Mouse (Mus musculus) heart, postnatal 0 days (tissue): ENCODE measurements around the gene Rab5if. TPM values are rescaled to one million over a fixed set of nuclear protein-coding genes. Genes with fewer than 3 reads are reported as not detected.
"Not testable (repeated sequence)": the region's sequence is repeated elsewhere in the genome, so short reads cannot be mapped to it uniquely, and the experiment has no call there.

Source experiments
- ATAC-seq: fragments of 200-750 bp; cut with Nextera tagmentation; 2 replicates; pipeline ENCODE4 v1.8.0; 2017; ENCODE audit warnings: low read depth, moderate number of reproducible peaks, moderate library complexity; ENCODE audit not compliant: insufficient read depth
- DNase-seq: peaks from one replicate; pipeline ENCODE4 v3.0.0-alpha.2; 2016; ENCODE audit warnings: low spot score
- H3K27ac ChIP-seq: fragments of 300-500 bp; sonication (generic); 2 replicates; pipeline ENCODE4 v1.5.1; 2014; ENCODE audit warnings: low read depth, mild to moderate bottlenecking
- H3K27me3 ChIP-seq: fragments of 300-500 bp; sonication (generic); 2 replicates; pipeline ENCODE4 v1.6.1; 2014; ENCODE audit warnings: low read length, mixed read lengths; ENCODE audit not compliant: control insufficient read depth, insufficient read depth
- H3K36me3 ChIP-seq: fragments of 300-500 bp; sonication (generic); replicated peaks from 2 replicates; pipeline ENCODE4 v1.6.1; 2014; ENCODE audit warnings: low read length, mixed read lengths; ENCODE audit not compliant: control insufficient read depth, insufficient read depth
- H3K4me1 ChIP-seq: fragments of 300-500 bp; sonication (generic); 2 replicates; pipeline ENCODE4 v1.6.1; 2014; ENCODE audit warnings: antibody characterized with exemption; ENCODE audit not compliant: control insufficient read depth, insufficient read depth
- H3K4me2 ChIP-seq: fragments of 300-500 bp; sonication (generic); 2 replicates; pipeline ENCODE4 v1.6.1; 2014; ENCODE audit warnings: low read depth, mild to moderate bottlenecking, low read length, moderate library complexity
- H3K4me3 ChIP-seq: fragments of 300-500 bp; sonication (generic); 2 replicates; pipeline ENCODE4 v1.5.1; 2014; ENCODE audit warnings: low read depth, low read length
- H3K9ac ChIP-seq: fragments of 300-500 bp; sonication (generic); replicated peaks from 2 replicates; pipeline ENCODE4 v1.6.1; 2014; ENCODE audit warnings: low read depth, low read length, mixed read lengths
- H3K9me3 ChIP-seq: fragments of 300-500 bp; sonication (generic); replicated peaks from 2 replicates; pipeline ENCODE4 v1.6.1; 2016; ENCODE audit warnings: low read length; ENCODE audit not compliant: control insufficient read depth
- CTCF ChIP-seq: IDR thresholded peaks from 2 replicates; pipeline ENCODE4 v1.5.1; 2016; ENCODE audit warnings: antibody characterized with exemption, control low read depth, low read depth
- EP300 ChIP-seq: IDR thresholded peaks from 2 replicates; pipeline ENCODE4 v1.6.1; 2016; ENCODE audit warnings: antibody characterized with exemption, low read depth
- WGBS: fragments of 180-500 bp; shearing (Covaris S2); extraction: QIAGEN DNeasy Blood & Tissue Kit; methylation state at CpG from one replicate; pipeline ENCODE4 v1.1.7; 2014; 5-methylcytosine and 5-hydroxymethylcytosine counted together
- polyA plus RNA-seq: library from polyadenylated mRNA; unstranded; fragments of >200 nt; fragmentation: Nextera tagmentation; extraction: Ambion mirVana; gene quantifications from 2 replicates; pipeline ENCODE4 v1.2.1, GENCODE M21; 2015
- total RNA-seq: library from RNA; depleted of rRNA; stranded (reverse); fragments of >200 nt; gene quantifications from 2 replicates; pipeline ENCODE4 v1.2.3, GENCODE M21; 2014; ENCODE audit warnings: low replicate concordance

Gene Rab5if
- total and polyA plus RNA-seq, 2 experiments from 2014 or later: 155 to 186 TPM

DNA sequence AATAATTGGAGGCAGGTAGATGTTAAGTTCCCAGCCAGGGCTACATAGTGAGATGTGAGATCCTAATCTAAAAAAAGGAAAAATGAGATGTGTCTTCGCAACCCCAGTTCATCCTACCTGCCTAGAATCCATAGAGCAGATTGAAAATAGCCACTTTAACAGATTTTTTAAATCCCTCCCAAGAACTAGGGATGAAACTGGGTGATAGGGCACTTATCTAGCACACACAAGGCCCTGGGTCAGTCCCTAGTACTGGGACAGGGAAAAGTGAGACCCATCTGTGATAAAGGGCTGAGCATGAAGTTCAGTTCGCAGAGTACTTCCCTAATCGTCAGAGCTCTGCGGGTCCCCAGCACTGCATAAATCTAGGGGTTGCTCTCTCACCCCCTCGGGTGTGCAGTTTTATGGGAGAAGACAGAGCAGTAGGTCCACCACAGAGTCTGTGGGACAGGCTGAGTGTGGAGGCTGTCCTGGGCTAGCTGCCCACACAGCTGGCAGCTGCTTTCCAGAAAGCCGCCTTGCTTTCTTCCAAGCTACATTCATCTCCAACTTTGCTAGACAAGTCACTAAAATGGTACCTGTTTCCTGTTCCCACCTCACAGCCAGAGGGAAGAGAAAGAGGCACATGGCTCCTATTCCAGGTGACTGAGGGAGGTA is 14.3 kb upstream of the Rab5if start:
- DNase-seq (no peak), ATAC-seq (no peak)
- 0 out of 2 replicates have a peak, but pooled peaks cover 2% of the 10 kb centered on the region for H3K4me1 ChIP-seq
- 72% methylated on average over 6 of the region's 6 CpGs for whole genome bisulfite sequencing
- no peak overlapping the region for H3K9ac ChIP-seq
- no peaks in the 10 kb centered on the region for H3K9me3 ChIP-seq
- H3K4me3 ChIP-seq: no peak overlapping the region
- H3K36me3 ChIP-seq: peaks cover 52% of the 10 kb centered on the region
- H3K27me3 ChIP-seq: no peaks in the 10 kb centered on the region
- no peak overlapping the region for H3K4me2 ChIP-seq
- no peak for TF ChIP-seq CTCF
- no peak for TF ChIP-seq EP300
- H3K27ac ChIP-seq: no peak overlapping the region

DNA sequence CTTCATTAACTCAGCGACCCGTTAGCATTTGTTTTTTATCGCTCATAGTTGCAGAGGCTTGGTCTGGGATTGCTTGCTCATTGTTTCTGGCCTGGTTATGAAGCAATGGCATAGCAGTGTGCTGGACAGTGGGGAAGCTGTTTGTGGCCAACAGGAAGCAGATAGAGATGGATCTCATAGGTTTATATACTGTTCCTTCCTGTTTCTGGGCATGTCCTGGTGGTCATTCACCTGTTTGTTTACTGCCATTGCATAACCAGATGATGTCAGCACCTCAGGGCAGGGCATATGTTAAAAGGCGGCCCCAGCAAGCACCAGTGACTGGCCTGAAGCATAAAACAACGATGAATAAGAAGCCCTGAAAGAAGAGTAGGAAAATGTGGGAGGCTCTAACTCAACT is 12.4 kb upstream of the Rab5if start:
- Histone ChIP-seq H3K4me1 (no peaks in the 10 kb centered on the region), H3K4me2 (no peak overlapping the region), H3K27me3 (no peaks in the 10 kb centered on the region), H3K36me3 (peaks cover 46% of the 10 kb centered on the region), H3K4me3 (no peak overlapping the region), H3K27ac (no peak overlapping the region), H3K9me3 (no peaks in the 10 kb centered on the region), H3K9ac (no peak overlapping the region)
- no peak for ATAC-seq
- TF ChIP-seq EP300: no peak
- no peak for TF ChIP-seq CTCF
- no peak for DNase-seq
- WGBS: 89% methylated on average over 5 of the region's 5 CpGs

- H3K9ac ChIP-seq, H3K4me3 ChIP-seq, H3K4me2 ChIP-seq, H3K27me3 ChIP-seq, H3K27ac ChIP-seq, H3K9me3 ChIP-seq, H3K4me1 ChIP-seq, DNase-seq: not testable (repeated sequence)
- WGBS: 61% methylated on average over 8 of the region's 13 CpGs
- ATAC-seq: 0 out of 2 replicates have a peak, but pooled peaks have one; percentile 9
- peaks cover 28% of the 10 kb centered on the region for H3K36me3 ChIP-seq
These were observed 9.3 kb upstream of the Rab5if start for GRCm38 (mm10) chr2:156853584-156853983.

GRCm38 (mm10) chr2:156853999-156854771 is 8.7 kb upstream of the Rab5if start:
- 48% methylated on average over 13 of the region's 13 CpGs for WGBS
- H3K9ac ChIP-seq, H3K9me3 ChIP-seq, ATAC-seq, H3K4me2 ChIP-seq, H3K27me3 ChIP-seq, H3K4me1 ChIP-seq, H3K27ac ChIP-seq, H3K4me3 ChIP-seq: not testable (repeated sequence)
- DNase-seq: peak; percentile 53
- peaks cover 28% of the 10 kb centered on the region for H3K36me3 ChIP-seq
- peak; percentile 65 for TF ChIP-seq CTCF

DNA sequence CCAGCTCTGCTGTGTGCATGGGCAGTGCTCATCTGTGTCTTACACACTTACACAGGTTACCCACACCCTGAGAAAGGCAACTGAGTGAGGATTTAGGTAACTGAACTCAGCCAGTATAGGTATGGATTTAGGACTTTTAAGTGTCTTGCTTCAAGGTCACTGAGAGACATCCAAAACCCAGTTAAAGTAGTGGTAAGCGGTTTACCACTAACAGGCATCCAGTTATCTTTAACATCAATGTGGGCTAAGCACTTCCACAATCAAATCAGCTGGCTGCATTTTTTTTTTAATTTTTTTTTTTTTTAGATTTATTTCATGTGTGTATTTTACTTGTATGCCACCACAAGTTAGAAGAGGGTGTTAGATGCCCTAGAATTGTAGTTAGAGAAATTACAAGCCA is 6.6 kb upstream of the Rab5if start:
- Histone ChIP-seq H3K9ac (no peak overlapping the region), H3K4me2 (no peak overlapping the region), H3K4me3 (no peak overlapping the region), H3K4me1 (0 out of 2 replicates have a peak, but pooled peaks cover 6% of the 10 kb centered on the region), H3K27ac (no peak overlapping the region), H3K9me3 (no peaks in the 10 kb centered on the region), H3K36me3 (peaks cover 10% of the 10 kb centered on the region; the same call in 1 of the 2 replicates), H3K27me3 (no peaks in the 10 kb centered on the region)
- DNase-seq: no peak
- no peak for ATAC-seq
- WGBS: 88% methylated on average over 1 of the region's 1 CpGs
- TF ChIP-seq EP300 (no peak), CTCF (no peak)
